Mouse (Mus musculus) liver, adult 2 months (tissue): ENCODE data around the gene Fbln2. TPM values are rescaled to one million over a fixed set of nuclear protein-coding genes. Genes with fewer than 3 reads are reported as not detected.
"Not testable (repeated sequence)": the region's sequence is repeated elsewhere in the genome, so short reads cannot be mapped to it uniquely, and the experiment has no call there.

Experiments used
- DNase-seq: peaks from one replicate; pipeline ENCODE4 v3.0.0-alpha.2; 2011; ENCODE audit warnings: low read depth, low spot score; ENCODE audit errors: extremely low read depth
- H3K27ac ChIP-seq: fragments of 200-500 bp; replicated peaks from 2 replicates; pipeline ENCODE4 v1.5.1; 2012; ENCODE audit warnings: low read depth, mild to moderate bottlenecking, control low read depth, inconsistent platforms, low read length; ENCODE audit not compliant: insufficient read depth
- H3K27me3 ChIP-seq: fragments of 200-500 bp; 2 replicates; pipeline ENCODE4 v1.6.1; 2012; ENCODE audit warnings: mild to moderate bottlenecking, moderate library complexity, low read length, inconsistent platforms; ENCODE audit not compliant: control insufficient read depth, insufficient read depth
- H3K36me3 ChIP-seq: fragments of 200-500 bp; 2 replicates; pipeline ENCODE4 v1.6.1; 2012; ENCODE audit warnings: low read length, inconsistent platforms; ENCODE audit not compliant: control insufficient read depth, insufficient read depth
- H3K4me1 ChIP-seq: fragments of 200-500 bp; 2 replicates; pipeline ENCODE4 v1.6.1; 2011; ENCODE audit warnings: low read length; ENCODE audit not compliant: control insufficient read depth, insufficient read depth
- H3K4me3 ChIP-seq: fragments of 200-500 bp; 2 replicates; pipeline ENCODE4 v1.5.1; 2011; ENCODE audit warnings: low read depth, mild to moderate bottlenecking, control low read depth, low read length, moderate library complexity; ENCODE audit not compliant: insufficient read depth
- H3K79me2 ChIP-seq: fragments of 200-500 bp; 2 replicates; pipeline ENCODE4 v1.6.1; 2012; ENCODE audit warnings: inconsistent platforms, mild to moderate bottlenecking, low read length, moderate library complexity; ENCODE audit not compliant: control insufficient read depth, insufficient read depth
- H3K9ac ChIP-seq: fragments of 200-500 bp; 2 replicates; pipeline ENCODE4 v1.6.1; 2012; ENCODE audit warnings: low read depth, mild to moderate bottlenecking, control low read depth, inconsistent platforms, low read length
- CTCF ChIP-seq: fragments of 200-500 bp; IDR thresholded peaks from 2 replicates; pipeline ENCODE4 v1.5.1; 2011; ENCODE audit warnings: low read depth, low read length, control low read depth
- POLR2A ChIP-seq: fragments of 200-500 bp; IDR thresholded peaks from 2 replicates; pipeline ENCODE4 v1.6.1; 2011; ENCODE audit warnings: low read length, control low read depth; ENCODE audit not compliant: insufficient read depth; ENCODE audit errors: extremely low read depth
- WGBS: fragments of 180-500 bp; shearing (Covaris S2); methylation state at CpG from one replicate; pipeline ENCODE4 v1.1.7; 2018; 5-methylcytosine and 5-hydroxymethylcytosine counted together
- polyA plus RNA-seq: library from polyadenylated mRNA; depleted of rRNA; stranded (reverse); fragments of >200 nt; gene quantifications from 2 replicates; pipeline ENCODE4 v1.2.3, GENCODE M21; 2012; rRNA removed
- total RNA-seq: library from RNA; depleted of rRNA; stranded (reverse); fragments of >200 nt; gene quantifications from 2 replicates; pipeline ENCODE4 v1.2.3, GENCODE M21; 2014; rRNA removed

Gene Fbln2
- total RNA-seq: 1.4 and 2.3 TPM in 2 replicates
- 3.4 and 3.5 TPM in 2 replicates for polyA plus RNA-seq

DNA sequence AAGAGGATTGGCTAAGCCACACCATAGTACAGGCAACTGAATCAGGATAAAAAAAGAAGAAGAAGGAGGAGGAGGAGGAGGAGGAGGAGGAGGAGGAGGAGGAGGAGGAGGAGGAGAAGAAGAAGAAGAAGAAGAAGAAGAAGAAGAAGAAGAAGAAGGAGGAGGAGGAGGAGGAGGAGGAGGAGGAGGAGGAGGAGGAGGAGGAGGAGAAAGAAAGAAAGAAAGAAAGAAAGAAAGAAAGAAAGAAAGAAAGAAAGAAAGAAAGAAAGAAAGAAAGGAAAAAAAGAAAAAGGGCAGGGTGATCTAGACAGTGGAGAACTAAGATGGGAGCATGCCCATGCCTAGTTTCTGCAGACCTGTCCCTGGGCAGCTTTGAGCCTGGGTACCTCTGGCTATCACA is at the start of gene Fbln2:
Gene Fbln2, plus strand, starts transcription at position 301 of the 400 bp plus-strand sequence.
- not testable (repeated sequence) for H3K27me3 ChIP-seq, H3K27ac ChIP-seq, H3K9ac ChIP-seq, H3K36me3 ChIP-seq, H3K4me1 ChIP-seq, DNase-seq, H3K4me3 ChIP-seq, H3K79me2 ChIP-seq

DNA sequence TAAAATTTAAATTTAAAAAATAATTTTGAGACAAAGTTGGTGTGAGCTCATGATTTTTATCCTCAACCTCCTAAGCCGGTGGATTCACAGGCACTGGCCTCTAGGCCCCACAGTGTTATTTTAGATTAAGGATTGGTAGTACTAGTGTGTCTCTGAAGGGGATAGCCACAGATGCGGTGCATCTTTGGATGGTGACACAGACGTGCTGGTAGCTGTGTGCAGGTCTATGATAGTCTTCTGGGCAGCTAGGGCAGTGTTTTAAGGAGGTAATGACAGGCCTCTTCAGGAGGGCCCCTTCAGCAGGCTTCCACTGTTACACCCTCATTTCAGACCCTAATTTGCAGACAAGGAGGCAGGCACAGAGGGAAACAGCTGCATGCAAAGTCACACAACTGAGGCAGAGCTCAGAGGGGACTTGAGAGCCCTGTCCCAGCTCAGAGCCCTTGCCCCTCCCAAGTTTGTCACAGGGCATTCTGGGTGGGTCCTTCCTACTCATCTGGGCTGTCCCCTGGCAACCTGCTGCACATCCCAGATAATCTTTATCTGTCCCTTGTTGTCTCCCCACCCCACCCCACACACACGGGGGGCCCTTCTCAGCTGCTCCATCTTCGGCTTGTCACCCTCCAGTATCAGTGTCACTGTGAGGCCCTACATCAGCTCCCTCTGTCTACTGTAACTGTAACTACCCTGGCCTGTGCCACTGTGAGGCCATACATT is 48.9 kb upstream of the Fbln2 start:
- Histone ChIP-seq H3K9ac (no peak overlapping the region), H3K4me1 (peaks cover 26% of the 10 kb centered on the region), H3K4me3 (no peak overlapping the region), H3K27ac (no peak overlapping the region), H3K27me3 (no peaks in the 10 kb centered on the region), H3K36me3 (no peaks in the 10 kb centered on the region), H3K79me2 (no peaks in the 10 kb centered on the region; the same call in 1 of the 2 replicates)
- WGBS: 84% methylated on average over 5 of the region's 5 CpGs
- TF ChIP-seq POLR2A: no peak
- TF ChIP-seq CTCF: no peak
- no peak for DNase-seq

DNA sequence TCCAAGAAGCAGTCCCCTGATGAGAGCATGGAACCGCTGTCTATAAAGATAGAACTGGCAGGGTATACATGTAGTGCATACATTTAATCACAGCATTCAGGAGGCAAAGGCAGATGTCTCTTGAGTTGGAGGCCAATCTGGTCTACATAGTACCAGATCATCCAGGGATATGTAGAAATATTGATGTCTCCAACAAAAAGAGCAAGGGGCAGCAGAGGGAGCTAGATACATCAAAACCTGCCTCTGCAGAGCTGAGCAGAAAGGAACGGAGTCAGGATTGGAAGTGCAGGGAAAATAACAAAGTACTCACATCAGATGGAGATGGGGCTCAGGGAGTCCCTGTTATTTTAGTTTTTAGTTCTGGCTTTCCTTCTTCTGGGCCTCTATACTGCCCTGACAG is 47.7 kb upstream of the Fbln2 start:
- H3K4me3 ChIP-seq: no peak overlapping the region
- DNase-seq: no peak
- TF ChIP-seq POLR2A (no peak), CTCF (no peak)
- 93% methylated on average over 2 of the region's 2 CpGs for WGBS
- no peaks in the 10 kb centered on the region for H3K27me3 ChIP-seq
- H3K79me2 ChIP-seq: no peaks in the 10 kb centered on the region; the same call in 1 of the 2 replicates
- peaks cover 19% of the 10 kb centered on the region for H3K4me1 ChIP-seq
- H3K27ac ChIP-seq: no peak overlapping the region
- no peak overlapping the region for H3K9ac ChIP-seq
- H3K36me3 ChIP-seq: no peaks in the 10 kb centered on the region

DNA sequence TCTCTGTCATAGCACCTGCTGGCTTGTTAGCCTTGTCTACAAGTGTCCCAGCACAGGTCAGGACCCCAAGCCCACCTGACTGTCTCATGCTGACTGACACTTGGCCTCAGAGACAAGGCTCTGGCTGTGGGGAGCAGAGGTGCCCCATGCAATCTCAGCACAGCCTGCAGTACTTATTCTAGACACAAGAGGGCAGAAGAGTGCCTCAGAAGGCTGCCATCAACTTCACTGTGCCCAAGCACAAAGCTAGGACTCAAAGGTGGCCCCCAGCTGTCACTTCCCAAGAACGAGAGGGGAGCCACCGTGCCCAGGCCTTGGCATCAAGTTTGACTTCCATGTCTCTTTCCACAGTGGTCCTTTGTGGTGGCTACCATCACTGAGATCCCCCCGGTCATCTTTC is 47.0 kb upstream of the Fbln2 start:
- peaks cover 15% of the 10 kb centered on the region for H3K4me1 ChIP-seq
- no peak overlapping the region for H3K9ac ChIP-seq

DNA sequence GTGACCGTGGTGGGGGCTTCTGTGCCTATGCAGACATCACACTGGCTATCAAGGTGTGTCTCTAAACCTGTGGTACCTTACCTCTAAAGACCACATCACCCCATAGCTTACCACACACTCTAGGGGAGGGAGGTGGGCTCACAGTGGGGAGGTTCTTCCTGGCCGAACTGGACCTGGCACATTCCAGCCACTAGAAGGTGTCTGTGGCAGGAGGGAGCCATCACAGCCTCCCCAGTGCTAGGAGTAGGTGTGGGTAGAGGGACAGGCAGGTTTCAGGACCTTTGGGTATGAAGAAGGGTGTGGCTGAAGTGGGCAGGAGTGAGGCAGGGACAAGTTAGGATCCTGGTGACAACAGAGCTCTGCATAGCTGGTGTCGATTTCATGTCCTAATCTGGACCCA is 44.4 kb upstream of the Fbln2 start:
- H3K4me1 ChIP-seq: 0 out of 2 replicates have a peak, but pooled peaks cover 3% of the 10 kb centered on the region
- H3K9ac ChIP-seq: no peak overlapping the region
- TF ChIP-seq CTCF (no peak), POLR2A (no peak)
- peaks cover 4% of the 10 kb centered on the region; the same call in 1 of the 2 replicates for H3K36me3 ChIP-seq
- no peak overlapping the region for H3K4me3 ChIP-seq
- H3K27me3 ChIP-seq: no peaks in the 10 kb centered on the region
- H3K27ac ChIP-seq: no peak overlapping the region
- no peaks in the 10 kb centered on the region; the same call in 1 of the 2 replicates for H3K79me2 ChIP-seq
- no peak for DNase-seq
- WGBS: 81% methylated on average over 3 of the region's 3 CpGs

More for the DNA sequence above, 47.0 kb upstream of the Fbln2 start:
- H3K4me3 ChIP-seq: no peak overlapping the region
- H3K27ac ChIP-seq: no peak overlapping the region
- no peaks in the 10 kb centered on the region; the same call in 1 of the 2 replicates for H3K79me2 ChIP-seq
- no peaks in the 10 kb centered on the region for H3K27me3 ChIP-seq
- DNase-seq: peak; percentile 48
- TF ChIP-seq CTCF (peak; percentile 86), POLR2A (no peak)
- WGBS: 38% methylated on average over 3 of the region's 3 CpGs
- H3K36me3 ChIP-seq: peaks cover 1% of the 10 kb centered on the region; the same call in 1 of the 2 replicates

DNA sequence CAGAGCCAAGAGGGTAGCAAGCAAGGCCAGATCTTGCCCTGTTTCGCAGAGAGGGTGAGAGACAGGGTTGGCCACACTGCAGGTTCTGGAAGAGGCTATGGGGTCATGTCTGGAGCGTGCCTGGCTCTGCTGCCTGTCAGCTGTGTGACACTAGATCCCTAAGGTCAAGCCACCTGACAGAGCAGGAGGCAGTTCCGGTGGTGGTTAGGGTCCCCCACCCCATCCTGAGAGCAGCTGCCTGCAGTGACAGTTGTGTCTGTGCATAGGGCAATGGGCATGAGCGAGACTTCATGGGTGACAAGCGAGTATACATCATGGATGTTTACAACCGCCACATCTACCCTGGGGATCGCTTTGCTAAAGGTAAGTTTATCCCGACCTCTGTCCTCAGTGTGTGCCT is 43.1 kb upstream of the Fbln2 start:
- TF ChIP-seq CTCF (no peak), POLR2A (no peak)
- Histone ChIP-seq H3K27me3 (no peaks in the 10 kb centered on the region), H3K79me2 (no peaks in the 10 kb centered on the region), H3K4me3 (no peak overlapping the region), H3K4me1 (peaks cover 2% of the 10 kb centered on the region; the same call in 1 of the 2 replicates), H3K27ac (no peak overlapping the region), H3K9ac (no peak overlapping the region), H3K36me3 (peaks cover 4% of the 10 kb centered on the region; the same call in 1 of the 2 replicates)
- no peak for DNase-seq
- 90% methylated on average over 8 of the region's 8 CpGs for WGBS
